Mouse (Mus musculus): ENCODE data around the gene Rfk. TPM values are rescaled to one million over a fixed set of nuclear protein-coding genes. Genes with fewer than 3 reads are reported as not detected.

Gene Rfk
- total and polyA plus RNA-seq, 3 experiments: 14.7 to 51.8 (median 34.2) TPM

DNA sequence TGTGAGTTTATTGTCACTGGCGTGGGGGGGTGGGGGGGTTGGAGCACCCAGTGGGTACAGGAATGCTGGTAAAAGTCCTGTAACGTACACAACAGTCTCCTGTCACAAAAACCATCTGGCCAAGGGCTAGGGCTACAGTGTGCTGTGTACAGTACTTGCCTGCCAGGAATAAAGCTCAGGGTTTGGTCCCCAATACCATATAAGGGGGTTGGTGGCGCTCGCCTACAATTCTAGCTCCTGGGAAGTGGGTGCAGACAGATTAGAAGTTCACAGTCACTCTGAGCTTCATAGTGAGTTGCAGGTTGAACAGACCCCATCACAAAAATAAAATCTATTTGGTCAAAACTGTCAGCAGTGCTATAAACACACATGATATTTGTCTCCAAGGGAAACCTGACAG is 39.5 kb upstream of the Rfk start:
- Histone ChIP-seq H3K4me3 (replicated peaks in 1 of 3; ENCODE audit: low read depth in 2 of 3, low read length in 2 of 3, poor library complexity in 1 of 3) (no peak overlapping the region), H3K36me3 (replicated peaks in 1 of 2; ENCODE audit: control insufficient read depth in 1 of 2, insufficient read depth in 1 of 2, low read length in 1 of 2) (peaks cover 0 to 16% of the 10 kb centered on the region in 2 experiments), H3K9me3 (replicated peaks; ENCODE audit: low read length) (no peaks in the 10 kb centered on the region), H3K27ac (ENCODE audit: insufficient read depth, low read depth) (no peak overlapping the region), H3K79me2 (replicated peaks; ENCODE audit: control insufficient read depth, extremely low read depth, insufficient read depth, poor library complexity, severe bottlenecking) (no peaks in the 10 kb centered on the region), H3K9ac (ENCODE audit: insufficient read depth, low read depth) (no peak overlapping the region), H3K27me3 (replicated peaks) (no peaks in the 10 kb centered on the region), H3K4me1 (ENCODE audit: control insufficient read depth in 1 of 2, insufficient read depth in 2 of 2) (peaks cover 2 to 36% of the 10 kb centered on the region in 2 experiments; a peak in 3 of 4 replicates), H3K4me2 (ENCODE audit: insufficient read depth, low read depth, poor library complexity, severe bottlenecking) (no peak overlapping the region)
- no peak for DNase-seq (ENCODE audit: extremely low read depth)
- dilution Hi-C loops (cut with MboI; ENCODE audit: extremely low pct_ligation_motif_present, extremely low pct_unique_long_range_greater_than_20kb, low sequenced_read_pairs) (no loop called here), in situ Hi-C loops (cut with MboI; ENCODE audit: low pct_ligation_motif_present, low pct_unique_long_range_greater_than_20kb, low sequenced_read_pairs) (no loop called here)
- no peak for TF ChIP-seq CTCF (conservative IDR thresholded peaks at IDR 0.05 in 1 of 2, IDR thresholded peaks at IDR 0.05 in 1 of 2; ENCODE audit: low read depth in 2 of 2, low read length in 2 of 2)
- no peak for TF ChIP-seq MXI1 (IDR thresholded peaks at IDR 0.05; ENCODE audit: low read depth, low read length)
- TF ChIP-seq USF1 (IDR thresholded peaks at IDR 0.05; ENCODE audit: low read depth, low read length): no peak
- TF ChIP-seq GABPA (IDR thresholded peaks at IDR 0.05; ENCODE audit: insufficient replicate concordance, low read depth, low read length): no peak
- TF ChIP-seq ZC3H11A (IDR thresholded peaks at IDR 0.05; ENCODE audit: low read depth, low read length): no peak
- no peak for TF ChIP-seq SMC3 (IDR thresholded peaks at IDR 0.05; ENCODE audit: low read depth, low read length)
- TF ChIP-seq TBP (conservative IDR thresholded peaks at IDR 0.05; ENCODE audit: low read depth, low read length): no peak
- TF ChIP-seq PAX5 (IDR thresholded peaks at IDR 0.05; ENCODE audit: low read length): no peak
- TF ChIP-seq E2F4 (IDR thresholded peaks at IDR 0.05; ENCODE audit: insufficient replicate concordance, low read depth, low read length): no peak
- no peak for TF ChIP-seq RAD21 (IDR thresholded peaks at IDR 0.05; ENCODE audit: low read depth, low read length)
- no peak for TF ChIP-seq MAX (IDR thresholded peaks at IDR 0.05; ENCODE audit: low read length)
- no peak for TF ChIP-seq HCFC1 (IDR thresholded peaks at IDR 0.05; ENCODE audit: low read depth, low read length)
- no peak for TF ChIP-seq ZKSCAN1 (IDR thresholded peaks at IDR 0.05; ENCODE audit: borderline replicate concordance, low read depth, low read length)
- TF ChIP-seq EP300 (IDR thresholded peaks at IDR 0.05; ENCODE audit: low read length): no peak
- TF ChIP-seq MEF2A (IDR thresholded peaks at IDR 0.05; ENCODE audit: borderline replicate concordance, low read depth, low read length): no peak
- TF ChIP-seq KAT2A (IDR thresholded peaks at IDR 0.05; ENCODE audit: insufficient replicate concordance, low read length): no peak

DNA sequence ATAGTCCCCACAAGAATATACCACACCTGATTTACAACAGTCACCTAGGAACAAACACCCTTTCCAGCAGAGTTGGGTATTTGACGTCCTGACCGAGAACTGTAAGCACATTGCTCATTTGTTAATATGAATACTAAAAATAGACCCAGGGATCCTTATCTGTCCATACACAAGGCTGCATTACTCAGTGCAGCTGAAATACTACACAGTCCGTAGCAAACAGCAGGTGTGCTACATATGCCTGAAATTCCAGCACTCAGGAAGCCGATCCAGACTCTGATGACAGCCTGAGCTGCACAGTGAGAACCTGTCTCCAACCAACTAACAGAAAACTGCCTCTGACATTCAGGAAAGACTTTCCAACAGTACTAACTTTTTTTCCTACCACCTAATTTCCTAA is 39.0 kb upstream of the Rfk start:
- H3K27ac ChIP-seq (ENCODE audit: insufficient read depth, low read depth): no peak overlapping the region
- H3K9me3 ChIP-seq (replicated peaks; ENCODE audit: low read length): no peaks in the 10 kb centered on the region
- TF ChIP-seq JUND (conservative IDR thresholded peaks at IDR 0.05; ENCODE audit: low read depth, low read length) (no peak), ELF1 (IDR thresholded peaks at IDR 0.05; ENCODE audit: low read depth, low read length) (no peak), MAX (IDR thresholded peaks at IDR 0.05; ENCODE audit: low read length) (no peak), RAD21 (IDR thresholded peaks at IDR 0.05; ENCODE audit: low read depth, low read length) (no peak), MXI1 (IDR thresholded peaks at IDR 0.05; ENCODE audit: low read depth, low read length) (no peak), MEF2A (IDR thresholded peaks at IDR 0.05; ENCODE audit: borderline replicate concordance, low read depth, low read length) (no peak), NRF1 (IDR thresholded peaks at IDR 0.05; ENCODE audit: low read depth, low read length) (no peak), MAFK (IDR thresholded peaks at IDR 0.05; ENCODE audit: insufficient replicate concordance, low read length) (no peak), GABPA (IDR thresholded peaks at IDR 0.05; ENCODE audit: insufficient replicate concordance, low read depth, low read length) (no peak), HCFC1 (IDR thresholded peaks at IDR 0.05; ENCODE audit: low read depth, low read length) (no peak), EP300 (IDR thresholded peaks at IDR 0.05; ENCODE audit: low read length) (no peak), MAZ (IDR thresholded peaks at IDR 0.05; ENCODE audit: low read depth, low read length) (no peak), ETS1 (conservative IDR thresholded peaks at IDR 0.05; ENCODE audit: low read depth, low read length) (no peak), USF1 (IDR thresholded peaks at IDR 0.05; ENCODE audit: low read depth, low read length) (no peak), JUN (IDR thresholded peaks at IDR 0.05; ENCODE audit: insufficient read depth, low read depth, low read length) (no peak)
- dilution Hi-C loops (cut with MboI; ENCODE audit: extremely low pct_ligation_motif_present, extremely low pct_unique_long_range_greater_than_20kb, low sequenced_read_pairs): no loop called here
- no peak for DNase-seq (ENCODE audit: extremely low read depth)
- no peaks in the 10 kb centered on the region for H3K79me2 ChIP-seq (replicated peaks; ENCODE audit: control insufficient read depth, extremely low read depth, insufficient read depth, poor library complexity, severe bottlenecking)
- H3K4me3 ChIP-seq (replicated peaks in 1 of 3; ENCODE audit: low read depth in 2 of 3, low read length in 2 of 3, poor library complexity in 1 of 3): no peak overlapping the region
- peaks cover 2 to 39% of the 10 kb centered on the region in 2 experiments; a peak in 3 of 4 replicates for H3K4me1 ChIP-seq (ENCODE audit: control insufficient read depth in 1 of 2, insufficient read depth in 2 of 2)
- peaks cover 0 to 16% of the 10 kb centered on the region in 2 experiments for H3K36me3 ChIP-seq (replicated peaks in 1 of 2; ENCODE audit: control insufficient read depth in 1 of 2, insufficient read depth in 1 of 2, low read length in 1 of 2)
- H3K27me3 ChIP-seq (replicated peaks): no peaks in the 10 kb centered on the region
- H3K9ac ChIP-seq (ENCODE audit: insufficient read depth, low read depth): no peak overlapping the region
- H3K4me2 ChIP-seq (ENCODE audit: insufficient read depth, low read depth, poor library complexity, severe bottlenecking): no peak overlapping the region
- in situ Hi-C loops (cut with MboI; ENCODE audit: low pct_ligation_motif_present, low pct_unique_long_range_greater_than_20kb, low sequenced_read_pairs): no loop called here

All from CH12.LX (cell line).